Mouse (Mus musculus) lung, embryonic 15.5 days (tissue): ENCODE data around the gene Gm5431. TPM values are rescaled to one million over a fixed set of nuclear protein-coding genes. Genes with fewer than 3 reads are reported as not detected.
A peak's percentile ranks its signal among the peaks of the same experiment; 100 is the strongest.
"Not testable (repeated sequence)": the region's sequence is repeated elsewhere in the genome, so short reads cannot be mapped to it uniquely, and the experiment has no call there.

Experiments
- ATAC-seq: fragments of 200-750 bp; cut with Nextera tagmentation; 2 replicates; pipeline ENCODE4 v1.8.0; 2017; ENCODE audit warnings: moderate number of reproducible peaks, borderline replicate concordance; ENCODE audit not compliant: low FRiP score, low TSS enrichment; ENCODE audit errors: extremely low read depth
- H3K27ac ChIP-seq: fragments of 300-500 bp; sonication (generic); 2 replicates; pipeline ENCODE4 v1.5.1; 2015; ENCODE audit warnings: moderate library complexity, mild to moderate bottlenecking, inconsistent platforms
- H3K27me3 ChIP-seq: fragments of 300-500 bp; sonication (generic); 2 replicates; pipeline ENCODE4 v1.6.1; 2015; ENCODE audit warnings: inconsistent platforms
- H3K36me3 ChIP-seq: fragments of 300-500 bp; sonication (generic); 2 replicates; pipeline ENCODE4 v1.6.1; 2015; ENCODE audit warnings: inconsistent platforms
- H3K4me1 ChIP-seq: fragments of 300-500 bp; sonication (generic); 2 replicates; pipeline ENCODE4 v1.6.1; 2015; ENCODE audit warnings: inconsistent platforms
- H3K4me2 ChIP-seq: fragments of 300-500 bp; sonication (generic); 2 replicates; pipeline ENCODE4 v1.6.1; 2015; ENCODE audit warnings: inconsistent platforms, mild to moderate bottlenecking, moderate library complexity
- H3K4me3 ChIP-seq: fragments of 300-500 bp; sonication (generic); 2 replicates; pipeline ENCODE4 v1.5.1; 2015; ENCODE audit warnings: mild to moderate bottlenecking, inconsistent platforms
- H3K9ac ChIP-seq: fragments of 300-500 bp; sonication (generic); 2 replicates; pipeline ENCODE4 v1.6.1; 2015; ENCODE audit warnings: inconsistent platforms
- H3K9me3 ChIP-seq: fragments of 300-500 bp; sonication (generic); 2 replicates; pipeline ENCODE4 v1.6.1; 2016; ENCODE audit warnings: inconsistent platforms
- WGBS: fragments of 180-500 bp; shearing (Covaris S2); methylation state at CpG from one replicate; pipeline ENCODE4 v1.1.7; 2015; 5-methylcytosine and 5-hydroxymethylcytosine counted together
- polyA plus RNA-seq: library from polyadenylated mRNA; unstranded; fragments of >200 nt; fragmentation: Nextera tagmentation; extraction: Ambion mirVana; gene quantifications from 2 replicates; pipeline ENCODE4 v1.2.1, GENCODE M21; 2015

The Gm5431 gene
- polyA plus RNA-seq, 1 experiment from 2014 or later = 0.30 TPM

DNA sequence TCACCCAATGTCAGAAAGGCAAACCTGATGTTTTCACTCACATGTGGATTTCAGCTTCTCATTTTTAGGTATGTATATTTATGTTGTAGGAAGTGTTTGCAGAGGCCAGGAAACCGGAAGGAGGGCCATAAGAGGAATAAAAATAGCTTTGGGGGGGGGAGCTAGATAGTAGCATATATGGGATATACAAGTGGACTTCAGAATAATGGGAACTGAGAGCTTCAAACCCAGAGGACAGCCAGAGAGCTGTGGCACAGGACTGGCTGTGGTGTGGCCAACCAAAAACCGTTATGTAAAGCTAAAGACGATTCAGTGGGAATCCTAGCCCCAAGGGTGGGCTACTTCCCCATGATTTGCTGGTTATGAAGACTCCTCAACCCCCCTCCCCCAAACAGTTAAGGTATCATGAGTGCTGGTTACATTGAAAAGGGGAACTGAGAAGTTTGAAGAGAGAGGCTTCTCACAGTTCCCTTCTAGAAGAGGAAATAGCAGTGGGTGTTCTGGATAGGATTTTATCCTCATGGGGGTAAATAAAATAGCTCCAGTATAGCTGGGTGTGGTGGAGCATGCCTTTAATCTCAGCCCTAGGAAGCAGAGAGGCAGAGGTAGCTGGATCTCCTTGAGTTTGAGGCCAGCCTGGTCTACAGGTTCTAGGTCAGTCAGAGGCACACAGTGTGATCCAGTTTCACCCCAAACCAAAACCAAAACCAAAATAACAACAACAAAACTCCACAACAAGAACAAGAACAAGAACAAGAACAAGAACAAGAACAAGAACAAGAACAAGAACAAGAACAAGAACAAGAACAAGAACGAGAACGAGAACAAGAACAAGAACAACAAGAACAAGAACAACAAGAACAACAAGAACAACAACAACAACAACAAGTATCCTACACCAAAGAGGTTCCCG lies 1.1 kb downstream of the Gm5431 start:
- H3K4me2 ChIP-seq, ATAC-seq, H3K9ac ChIP-seq, H3K4me3 ChIP-seq, H3K27me3 ChIP-seq, H3K27ac ChIP-seq, H3K36me3 ChIP-seq, H3K9me3 ChIP-seq, H3K4me1 ChIP-seq: not testable (repeated sequence)
- WGBS = 58% methylated on average over 6 of the region's 6 CpGs

GRCm38 (mm10) chr11:48898812-48899431 lies 3.1 kb downstream of the Gm5431 start:
- no peak for ATAC-seq
- Histone ChIP-seq H3K4me2 (no peak overlapping the region), H3K27ac (no peak overlapping the region), H3K4me1 (no peaks in the 10 kb centered on the region), H3K36me3 (no peaks in the 10 kb centered on the region), H3K27me3 (no peaks in the 10 kb centered on the region), H3K4me3 (no peak overlapping the region), H3K9me3 (no peaks in the 10 kb centered on the region), H3K9ac (no peak overlapping the region)
- WGBS = 70% methylated on average over 2 of the region's 2 CpGs

GRCm38 (mm10) chr11:48876680-48877079 lies 25.3 kb downstream of the Gm5431 start:
- ATAC-seq = no peak
- no peak overlapping the region for H3K9ac ChIP-seq

DNA sequence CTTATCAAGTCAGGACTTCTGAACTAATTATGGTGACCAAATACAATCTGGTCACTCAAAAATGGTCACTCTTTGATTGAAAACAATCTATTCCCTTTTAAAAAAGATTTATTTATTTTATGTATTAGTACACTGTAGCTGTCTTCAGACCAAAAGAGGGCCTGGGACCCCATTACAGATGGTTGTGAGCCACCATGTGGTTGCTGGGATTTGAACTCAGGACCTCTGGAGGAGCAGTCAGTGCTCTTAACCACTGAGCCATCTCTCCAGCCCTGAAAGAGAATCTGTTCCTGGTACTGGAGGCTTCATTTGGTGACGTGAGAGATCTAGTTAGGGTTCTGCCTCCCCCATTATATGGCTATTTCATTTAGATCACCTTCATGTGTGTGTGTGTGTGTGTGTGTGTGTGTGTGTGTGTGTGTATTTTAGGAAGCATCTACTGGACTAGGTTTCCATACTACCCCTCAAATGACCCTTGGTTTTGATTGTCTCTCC lies 26.6 kb downstream of the Gm5431 start:
- not testable (repeated sequence) for H3K4me2 ChIP-seq, H3K36me3 ChIP-seq, H3K9me3 ChIP-seq, H3K4me3 ChIP-seq, H3K27me3 ChIP-seq, H3K9ac ChIP-seq, ATAC-seq, H3K27ac ChIP-seq
- H3K4me1 ChIP-seq = peaks cover 19% of the 10 kb centered on the region
- 74% methylated on average over 1 of the region's 1 CpGs for WGBS

More at GRCm38 (mm10) chr11:48876680-48877079, 25.3 kb downstream of the Gm5431 start:
- H3K36me3 ChIP-seq = no peaks in the 10 kb centered on the region
- peaks cover 15% of the 10 kb centered on the region for H3K4me1 ChIP-seq
- no peaks in the 10 kb centered on the region for H3K27me3 ChIP-seq
- no peaks in the 10 kb centered on the region for H3K9me3 ChIP-seq
- H3K4me2 ChIP-seq = no peak overlapping the region
- no peak overlapping the region for H3K4me3 ChIP-seq
- WGBS = 94% methylated on average over 1 of the region's 1 CpGs
- no peak overlapping the region for H3K27ac ChIP-seq

DNA sequence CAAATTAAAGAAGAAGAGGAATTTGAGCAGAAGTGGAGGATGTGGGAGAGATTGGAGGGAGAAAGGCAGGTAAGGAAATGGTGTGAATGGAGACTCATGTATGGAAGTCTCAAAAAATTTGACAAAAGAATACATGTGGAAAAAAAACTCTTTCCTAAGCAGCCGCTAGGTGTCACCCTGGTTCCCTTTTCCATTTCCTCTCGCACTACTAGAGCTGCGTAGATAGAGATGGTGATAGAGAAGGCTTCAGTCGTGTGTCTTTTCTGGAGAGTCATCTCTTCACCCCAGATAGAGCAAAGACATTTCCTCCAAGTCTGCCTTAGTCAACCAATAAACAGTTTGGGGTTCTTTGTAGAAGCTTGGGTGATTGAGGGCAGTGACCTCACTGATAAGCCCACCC lies 27.5 kb downstream of the Gm5431 start:
- ATAC-seq = no peak

GRCm38 (mm10) chr11:48873591-48874290 lies 28.3 kb downstream of the Gm5431 start:
- no peak overlapping the region for H3K27ac ChIP-seq
- no peak for ATAC-seq
- WGBS = 56% methylated on average over 10 of the region's 10 CpGs
- peaks cover 36% of the 10 kb centered on the region for H3K4me1 ChIP-seq
- H3K4me3 ChIP-seq = no peak overlapping the region
- no peaks in the 10 kb centered on the region for H3K27me3 ChIP-seq
- H3K9ac ChIP-seq = no peak overlapping the region
- H3K9me3 ChIP-seq = no peaks in the 10 kb centered on the region
- H3K4me2 ChIP-seq = no peak overlapping the region
- H3K36me3 ChIP-seq = no peaks in the 10 kb centered on the region

More for the DNA sequence above, 27.5 kb downstream of the Gm5431 start:
- 0% methylated on average over 4 of the region's 4 CpGs for WGBS
- no peak overlapping the region for H3K27ac ChIP-seq
- H3K4me3 ChIP-seq = no peak overlapping the region
- H3K4me1 ChIP-seq = peaks cover 29% of the 10 kb centered on the region
- H3K4me2 ChIP-seq = no peak overlapping the region
- H3K36me3 ChIP-seq = no peaks in the 10 kb centered on the region
- H3K9me3 ChIP-seq = no peaks in the 10 kb centered on the region
- no peak overlapping the region for H3K9ac ChIP-seq
- H3K27me3 ChIP-seq = no peaks in the 10 kb centered on the region

- H3K9ac ChIP-seq = no peak overlapping the region
- 54% methylated on average over 7 of the region's 7 CpGs for WGBS
- peaks cover 36% of the 10 kb centered on the region for H3K4me1 ChIP-seq
- no peaks in the 10 kb centered on the region for H3K36me3 ChIP-seq
- H3K9me3 ChIP-seq = no peaks in the 10 kb centered on the region
- no peak for ATAC-seq
- H3K27ac ChIP-seq = peak overlapping the region; percentile 74
- peak overlapping the region; percentile 78 for H3K4me2 ChIP-seq
- no peak overlapping the region for H3K4me3 ChIP-seq
- H3K27me3 ChIP-seq = no peaks in the 10 kb centered on the region
Measured at GRCm38 (mm10) chr11:48872695-48873300, 29.2 kb downstream of the Gm5431 start.

- no peaks in the 10 kb centered on the region for H3K27me3 ChIP-seq
- H3K4me3 ChIP-seq = peak overlapping the region; percentile 52
- no peak for ATAC-seq
- peaks cover 36% of the 10 kb centered on the region for H3K4me1 ChIP-seq
- no peaks in the 10 kb centered on the region for H3K9me3 ChIP-seq
- H3K27ac ChIP-seq = peak overlapping the region; percentile 74
- peak overlapping the region; percentile 78 for H3K4me2 ChIP-seq
- 9% methylated on average over 17 of the region's 17 CpGs for WGBS
- peak overlapping the region; percentile 36 for H3K9ac ChIP-seq
- H3K36me3 ChIP-seq = no peaks in the 10 kb centered on the region
Measured at GRCm38 (mm10) chr11:48871817-48872541, 30.0 kb downstream of the Gm5431 start.

DNA sequence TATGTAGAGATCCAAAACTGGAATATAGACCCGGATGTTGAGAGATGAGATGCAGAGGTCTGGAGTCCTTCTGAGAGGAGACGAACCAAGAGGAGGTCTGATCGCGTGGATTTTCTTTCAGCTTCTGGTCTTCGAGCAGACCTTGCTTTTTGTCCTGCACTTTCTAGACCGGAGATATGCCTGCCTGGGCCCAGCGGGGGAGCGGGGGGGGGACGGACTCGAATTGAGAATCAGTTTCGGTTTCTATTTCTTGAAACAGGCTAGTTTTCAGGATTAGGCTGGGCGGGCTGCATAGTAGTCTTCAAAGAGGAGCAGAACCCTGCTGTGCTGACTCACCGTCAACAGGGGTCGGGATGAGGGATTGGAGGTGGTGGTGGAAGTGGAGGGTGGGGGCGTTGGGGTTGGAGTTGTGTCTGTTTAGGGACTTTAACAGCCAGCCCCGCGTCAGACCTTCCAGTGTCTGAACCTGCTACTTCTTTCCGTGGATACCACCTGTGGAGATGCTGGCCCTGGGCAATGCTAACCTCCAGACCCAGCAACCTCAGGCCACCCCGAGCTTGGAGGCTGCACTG lies 30.7 kb downstream of the Gm5431 start, which contains the start of gene Irgm1:
Gene Irgm1, minus strand, starts transcription at position 483 of the 572 bp plus-strand sequence.
- peak; percentile 55; the same call in 1 of the 2 replicates for ATAC-seq
- Histone ChIP-seq H3K4me1 (peaks cover 36% of the 10 kb centered on the region), H3K27me3 (no peaks in the 10 kb centered on the region), H3K27ac (peak within 1 kb of the TSS; percentile 74), H3K4me2 (peak within 1 kb of the TSS; percentile 78), H3K4me3 (peak within 1 kb of the TSS; percentile 52), H3K9ac (peak within 1 kb of the TSS; percentile 36), H3K9me3 (no peaks in the 10 kb centered on the region), H3K36me3 (peaks cover 3% of the 10 kb centered on the region)
- WGBS = 2% methylated on average over 19 of the region's 19 CpGs

DNA sequence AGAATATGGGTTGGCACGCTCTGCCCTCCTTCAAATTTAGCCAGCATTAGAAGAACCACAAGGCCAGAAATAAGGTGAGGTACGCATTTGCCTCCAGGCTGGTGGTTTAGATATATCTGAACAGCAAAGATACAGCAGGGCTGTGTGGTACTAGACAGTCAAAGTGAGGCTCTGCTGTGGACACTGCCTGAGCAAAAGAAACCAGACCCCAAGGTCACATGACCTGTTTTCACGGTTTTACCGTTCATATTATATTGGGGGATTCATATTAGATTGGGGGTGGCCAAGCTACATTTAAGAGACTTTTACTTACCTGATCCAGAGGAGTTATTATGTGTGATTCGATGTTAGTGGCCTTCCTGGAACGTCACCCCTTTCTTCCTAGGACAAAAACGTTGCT lies 31.2 kb downstream of the Gm5431 start:
- H3K9ac ChIP-seq = peak overlapping the region; percentile 36
- peaks cover 36% of the 10 kb centered on the region for H3K4me1 ChIP-seq
- H3K4me2 ChIP-seq = peak overlapping the region; percentile 78
- H3K36me3 ChIP-seq = peaks cover 3% of the 10 kb centered on the region
- WGBS = 28% methylated on average over 7 of the region's 7 CpGs
- no peaks in the 10 kb centered on the region for H3K27me3 ChIP-seq
- peak overlapping the region; percentile 52 for H3K4me3 ChIP-seq
- H3K9me3 ChIP-seq = no peaks in the 10 kb centered on the region
- H3K27ac ChIP-seq = peak overlapping the region; percentile 74
- no peak for ATAC-seq
